Mouse (Mus musculus) lung, adult 18-20 months (tissue): ENCODE measurements around the gene Nktr.

Experiments used
- DNase-seq, 2 experiments: peaks; one replicate each; pipeline ENCODE4 v3.0.0; 2022; ENCODE audit warnings: mixed read lengths in 2 of 2

Nktr gene

GRCm38 (mm10) chr9:121708506-121709486 is 10.2 kb upstream of the Nktr start:
- no peak for DNase-seq

GRCm38 (mm10) chr9:121709898-121710583 is 8.9 kb upstream of the Nktr start, which contains the start of gene Ss18l2:
Gene Ss18l2 (plus strand): TSS chr9:121710329.
- DNase-seq = peak; percentile 98 to 99

GRCm38 (mm10) chr9:121710584-121710975 is 8.4 kb upstream of the Nktr start:
- DNase-seq = peak; percentile 43 to 65

GRCm38 (mm10) chr9:121717048-121717447 is 1.9 kb upstream of the Nktr start:
- DNase-seq = no peak

- DNase-seq = no peak
Observed at GRCm38 (mm10) chr9:121718070-121718705, 781 bp upstream of the Nktr start.

GRCm38 (mm10) chr9:121719347-121720331 is 670 bp downstream of the Nktr start:
- peak in 1 of 2 experiments; percentile 24 for DNase-seq

- no peak for DNase-seq
Observed at GRCm38 (mm10) chr9:121740490-121740889, 21.5 kb downstream of the Nktr start.

GRCm38 (mm10) chr9:121741168-121741567 is 22.2 kb downstream of the Nktr start:
- DNase-seq = no peak

- DNase-seq = no peak
Observed at GRCm38 (mm10) chr9:121744051-121744450, 25.1 kb downstream of the Nktr start.

GRCm38 (mm10) chr9:121752774-121753173 is 33.8 kb downstream of the Nktr start:
- DNase-seq = no peak

GRCm38 (mm10) chr9:121754624-121755023 is 35.7 kb downstream of the Nktr start:
- no peak for DNase-seq

- no peak for DNase-seq
Observed at GRCm38 (mm10) chr9:121756785-121757184, 37.8 kb downstream of the Nktr start.

- DNase-seq = no peak
Observed at GRCm38 (mm10) chr9:121757432-121757831, 38.5 kb downstream of the Nktr start.

- no peak for DNase-seq
Observed at GRCm38 (mm10) chr9:121757835-121758814, 39.2 kb downstream of the Nktr start.

GRCm38 (mm10) chr9:121759091-121760081 is 40.4 kb downstream of the Nktr start, which contains the start of gene Zfp651:
Gene Zfp651 (plus strand): TSS chr9:121759330.
- DNase-seq = peak; percentile 37 to 40

- peak; percentile 57 to 70 for DNase-seq
Observed at GRCm38 (mm10) chr9:121760271-121761090, 41.5 kb downstream of the Nktr start.

- DNase-seq = peak in 1 of 2 experiments; percentile 8
Observed at GRCm38 (mm10) chr9:121761091-121761665, 42.2 kb downstream of the Nktr start.

- peak in 1 of 2 experiments; percentile 4 for DNase-seq
Observed at GRCm38 (mm10) chr9:121761787-121762186, 42.8 kb downstream of the Nktr start.
